Mouse (Mus musculus): ENCODE measurements at regions not wholly inside any gene's neighbourhood (a gene's known extent, or its start where the extent isn't known, plus 50 kb on each side); places are given as distances from the start of the nearest gene placed in this dataset.

- no peak for TF ChIP-seq EP300 (IDR thresholded peaks at IDR 0.05; ENCODE audit: insufficient read depth, low read depth, low read length)
- TF ChIP-seq CTCF (IDR thresholded peaks at IDR 0.05; ENCODE audit: low read depth, low read length): no peak
- TF ChIP-seq POLR2A (IDR thresholded peaks at IDR 0.05; ENCODE audit: insufficient read depth, low read length): no peak
These were observed 519.6 kb downstream of the Insc start for GRCm38 (mm10) chr7:115263082-115263481.

All from ES-Bruce4 (cell line).